ENCODE assay signal across 21 mouse cellular contexts in genomic region chr13:15227641-15228040, GRCm38 (mm10).
"Had no signal": no experiment of that assay in that cellular context is flagged by ENCODE, and none has a peak within 500 bp of the region (broad histone marks: within the 10 kb centered on the region; RNA-seq: fewer than 3 reads in every experiment).

No protein-coding gene starts in this region.

- H3K4me3 ChIP-seq: liver, embryonic 13.5 days; liver, embryonic 15.5 days; lung, embryonic 15.5 days; midbrain, embryonic 13.5 days; midbrain, embryonic 15.5 days; neural tube, embryonic 12.5 days had no signal

- H3K9ac ChIP-seq: liver, embryonic 13.5 days; liver, embryonic 15.5 days; liver, postnatal 0 days; lung, embryonic 15.5 days; midbrain, embryonic 13.5 days; midbrain, embryonic 15.5 days; neural tube, embryonic 12.5 days had no signal

- H3K27ac ChIP-seq: liver, embryonic 13.5 days; liver, embryonic 15.5 days; lung, embryonic 15.5 days; macrophage; midbrain, embryonic 13.5 days; midbrain, embryonic 15.5 days; neural tube, embryonic 12.5 days had no signal

- H3K9me3 ChIP-seq: liver, embryonic 13.5 days; liver, embryonic 15.5 days; lung, embryonic 15.5 days; midbrain, embryonic 13.5 days; midbrain, embryonic 15.5 days; neural tube, embryonic 12.5 days had no signal

- H3K36me3 ChIP-seq: liver, embryonic 13.5 days; liver, embryonic 15.5 days; lung, embryonic 15.5 days; midbrain, embryonic 13.5 days; midbrain, embryonic 15.5 days; neural tube, embryonic 12.5 days had no signal

- ATAC-seq: liver, postnatal 0 days; midbrain, embryonic 13.5 days; midbrain, embryonic 15.5 days had no signal

- H3K4me2 ChIP-seq: liver, embryonic 13.5 days; liver, embryonic 15.5 days; lung, embryonic 15.5 days; midbrain, embryonic 11.5 days; midbrain, embryonic 13.5 days; midbrain, embryonic 15.5 days; neural tube, embryonic 12.5 days had no signal

- H3K27me3 ChIP-seq: liver, embryonic 13.5 days; liver, embryonic 15.5 days; lung, embryonic 15.5 days; megakaryocyte, embryonic 14.5 days; midbrain, embryonic 13.5 days; midbrain, embryonic 15.5 days; neural tube, embryonic 12.5 days had no signal

- H3K4me1 ChIP-seq: liver, embryonic 13.5 days; liver, embryonic 15.5 days; lung, embryonic 15.5 days; megakaryocyte, embryonic 14.5 days; midbrain, embryonic 13.5 days; midbrain, embryonic 15.5 days; neural tube, embryonic 12.5 days had no signal

- DNase-seq: liver, embryonic 13.5 days; liver, postnatal 0 days; lung, adult 2 months; lung, postnatal 10 days; lung, postnatal 36 days; retina, postnatal 1 day; right cerebral cortex, adult 18-20 months; right cerebral cortex, postnatal 25 days; right cerebral cortex, postnatal 4 days; spleen, adult 18-20 months; thymus, adult 2 months; thymus, postnatal 25 days; thymus, postnatal 4 days had no signal
